Mouse (Mus musculus): Measurements from ENCODE around the gene Lmbr1l.
A peak's percentile ranks its signal among the peaks of the same experiment; 100 is the strongest.
"Not testable (repeated sequence)": the region's sequence is repeated elsewhere in the genome, so short reads cannot be mapped to it uniquely, and the experiment has no call there.

The Lmbr1l gene

DNA sequence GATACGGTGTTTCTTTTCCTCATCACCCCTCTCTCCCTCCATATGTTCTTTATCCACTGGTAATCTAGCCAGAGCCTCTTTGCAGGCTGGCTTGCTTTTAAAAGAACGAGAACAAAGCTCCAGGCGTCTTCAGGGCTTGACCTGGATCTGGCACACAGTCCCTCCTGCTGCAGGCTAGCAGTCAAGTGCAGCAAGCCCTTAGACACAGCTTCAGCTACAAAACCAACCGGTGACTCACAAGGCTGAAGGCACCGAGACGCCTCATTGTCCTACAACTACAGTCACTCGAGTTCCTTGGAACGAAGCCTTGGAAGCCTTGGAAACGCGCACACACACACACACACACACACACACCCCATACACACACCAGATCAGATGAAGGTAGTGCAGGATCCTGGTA, 22.8 kb upstream of the Lmbr1l start:
- peak; percentile 36; the same call in 1 of the 2 replicates for ATAC-seq (ENCODE audit: insufficient number of reproducible peaks, low FRiP score, low TSS enrichment)

DNA sequence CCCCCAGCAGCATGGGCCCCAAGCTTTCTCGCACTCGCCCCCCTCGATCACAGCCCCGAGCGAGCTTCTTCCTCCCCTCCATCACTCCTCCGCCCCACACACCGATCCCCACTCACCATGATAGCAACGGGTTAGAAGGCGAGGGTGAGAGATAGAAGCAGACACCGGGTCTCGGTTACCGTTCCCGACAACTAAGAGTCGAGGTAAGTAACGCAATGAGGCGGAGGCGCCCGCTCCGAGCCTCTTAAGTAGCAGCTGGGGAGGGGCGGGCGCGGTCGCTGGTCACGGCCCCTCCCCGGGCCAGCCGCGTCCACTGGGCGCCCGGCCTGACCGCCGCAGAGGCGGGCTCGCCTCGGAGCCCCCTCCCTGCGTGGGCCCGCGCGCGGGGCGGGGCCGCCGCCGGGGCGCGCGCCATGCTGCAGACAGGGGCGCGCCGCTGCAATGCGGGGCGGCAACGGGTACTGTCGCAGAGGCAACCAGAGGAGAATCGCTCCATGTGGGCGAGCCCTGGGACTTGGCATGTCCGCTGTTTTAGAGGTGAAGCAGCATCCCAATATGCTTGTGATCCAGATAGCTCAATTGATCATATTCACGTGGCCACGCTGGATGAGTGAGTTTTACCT, 16.3 kb upstream of the Lmbr1l start, which contains the start of gene Tuba1b:
Gene Tuba1b (minus strand): TSS at position 349 of the 623 bp plus-strand sequence.
- peak; percentile 82 for ATAC-seq (ENCODE audit: insufficient number of reproducible peaks, low FRiP score, low TSS enrichment)

DNA sequence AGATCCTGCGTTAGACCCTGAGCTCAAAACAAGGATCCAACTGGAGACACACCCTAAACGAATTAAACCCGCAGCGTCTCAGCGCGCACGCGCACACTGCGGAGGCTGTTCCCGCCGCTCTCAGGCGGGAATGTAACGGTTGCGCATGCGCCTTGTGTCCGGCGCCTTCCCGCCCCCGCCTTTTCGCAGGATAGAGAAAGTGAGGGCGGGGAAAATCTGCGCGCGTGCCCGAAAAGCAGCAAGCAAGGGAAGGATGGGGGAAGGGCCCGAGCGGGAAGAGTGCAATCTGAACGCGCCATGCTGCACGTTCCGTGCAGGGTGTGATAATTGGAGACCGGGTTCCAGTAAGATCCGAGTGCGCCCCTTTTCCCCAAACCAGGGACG, 15.8 kb upstream of the Lmbr1l start:
- ATAC-seq (ENCODE audit: insufficient number of reproducible peaks, low FRiP score, low TSS enrichment): peak; percentile 57; the same call in 1 of the 2 replicates

DNA sequence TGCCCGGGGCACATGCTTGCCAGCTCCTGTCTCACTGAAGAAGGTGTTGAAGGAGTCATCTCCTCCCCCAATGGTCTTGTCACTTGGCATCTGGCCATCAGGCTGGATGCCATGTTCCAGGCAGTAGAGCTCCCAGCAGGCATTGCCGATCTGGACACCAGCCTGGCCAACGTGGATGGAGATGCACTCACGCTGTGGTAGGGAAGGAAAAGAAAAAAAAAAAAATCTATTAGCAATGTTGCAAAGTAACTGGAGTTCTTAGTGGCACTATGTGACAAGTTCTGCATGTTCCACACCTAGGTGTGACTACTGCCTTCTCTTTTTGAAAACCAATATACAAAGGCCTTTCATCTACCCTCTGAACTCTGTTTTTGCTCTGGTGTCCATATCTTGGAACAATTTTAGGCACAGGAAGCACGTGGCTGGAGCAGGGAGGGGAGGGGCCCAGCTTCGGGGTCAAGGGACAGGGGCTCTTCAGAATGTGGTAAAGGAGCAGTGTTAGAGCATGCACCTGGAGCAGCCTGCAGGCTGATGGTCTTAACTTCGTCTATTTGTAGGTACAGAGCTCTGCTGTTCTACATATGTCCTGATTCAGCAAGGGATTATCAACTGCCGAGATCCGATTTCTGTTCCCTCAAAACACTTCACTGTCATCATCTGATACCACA, 15.1 kb upstream of the Lmbr1l start:
- ATAC-seq (ENCODE audit: insufficient number of reproducible peaks, low FRiP score, low TSS enrichment): 0 out of 2 replicates have a peak, but pooled peaks have one; percentile 33

DNA sequence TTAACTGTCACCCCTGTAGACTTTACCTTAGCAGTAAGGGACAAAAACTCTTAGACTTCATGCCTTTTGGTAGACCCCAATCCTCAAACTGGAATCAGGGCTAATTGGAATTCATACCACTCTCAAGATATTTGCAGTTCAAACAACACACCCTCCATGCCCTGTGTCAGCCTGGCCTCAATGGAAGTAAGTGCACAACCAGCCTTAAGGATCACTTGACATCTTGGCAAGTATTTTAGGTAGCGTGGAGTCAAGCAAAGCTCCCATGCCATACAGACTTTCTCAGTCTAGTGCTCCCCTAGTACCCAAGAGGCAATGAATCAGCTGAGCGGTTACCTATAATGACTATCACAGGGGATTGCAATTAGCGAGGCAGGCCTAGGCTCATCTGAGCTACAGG, 13.0 kb upstream of the Lmbr1l start:
- no peak for ATAC-seq (ENCODE audit: insufficient number of reproducible peaks, low FRiP score, low TSS enrichment)

DNA sequence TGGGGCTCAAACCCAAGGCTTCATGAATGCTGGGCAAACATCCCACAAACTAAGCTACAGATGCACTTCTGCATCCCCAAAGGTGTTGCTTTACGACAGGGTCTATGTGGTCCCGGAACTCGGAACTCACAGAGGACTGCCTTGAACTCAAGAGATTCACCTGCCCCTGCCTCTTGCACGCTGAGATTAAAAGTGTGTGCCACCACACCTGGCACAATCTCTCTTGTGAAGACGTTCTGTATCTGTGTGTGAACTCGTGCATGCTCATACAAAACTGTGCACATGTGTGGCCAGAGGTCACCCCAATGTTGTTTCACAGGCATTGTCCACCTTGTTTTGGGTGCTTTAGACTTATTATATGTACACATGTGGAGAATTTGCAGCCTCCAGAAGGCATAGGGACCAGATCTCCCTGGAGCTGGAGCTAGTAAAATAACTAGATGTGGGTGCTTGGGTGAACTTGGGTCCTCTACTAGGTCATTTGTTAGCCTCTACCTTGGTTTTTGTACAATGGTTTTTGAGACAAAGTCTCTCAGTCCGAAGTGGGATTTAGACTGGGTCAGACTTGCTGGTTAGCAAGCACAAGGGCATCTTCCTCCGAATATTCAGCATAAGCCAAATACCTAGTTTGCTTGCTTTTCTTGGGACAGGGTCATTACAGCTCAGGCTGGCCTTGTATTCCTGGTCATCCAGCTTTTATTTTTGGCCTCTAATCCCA, 12.1 kb upstream of the Lmbr1l start:
- ATAC-seq (ENCODE audit: insufficient number of reproducible peaks, low FRiP score, low TSS enrichment): no peak

DNA sequence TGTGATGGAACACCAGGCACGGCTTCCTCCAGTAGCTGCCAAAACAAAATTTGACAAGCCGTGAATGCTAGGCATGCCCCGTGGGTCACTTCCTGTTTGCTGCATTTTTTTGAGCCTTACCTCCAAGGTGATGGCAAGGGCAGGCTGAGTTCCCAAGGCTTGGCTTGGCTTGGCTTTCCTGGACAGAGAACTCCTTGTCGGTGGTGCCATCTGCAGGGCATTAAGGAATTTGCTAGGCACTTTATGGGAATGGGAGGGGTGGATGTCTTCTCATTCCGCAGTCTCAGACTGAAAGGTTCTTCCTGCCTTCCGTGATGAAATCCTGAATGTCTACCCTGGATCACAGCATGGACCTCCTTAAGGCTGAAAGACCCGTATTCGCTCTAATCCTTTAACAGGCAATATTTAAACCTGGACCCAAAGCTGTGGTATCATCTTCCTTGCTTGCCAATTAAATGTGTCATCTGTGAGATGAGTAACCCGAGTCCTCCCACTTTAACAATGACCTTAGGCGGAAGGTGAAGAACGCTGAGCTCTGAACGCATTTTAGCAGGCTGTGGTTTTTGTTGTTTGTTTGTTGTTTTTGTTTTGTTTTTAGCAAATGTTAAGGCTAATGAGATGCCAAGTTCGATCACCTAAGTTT, 10.7 kb upstream of the Lmbr1l start:
- ATAC-seq (ENCODE audit: insufficient number of reproducible peaks, low FRiP score, low TSS enrichment): peak; percentile 65; the same call in 1 of the 2 replicates

DNA sequence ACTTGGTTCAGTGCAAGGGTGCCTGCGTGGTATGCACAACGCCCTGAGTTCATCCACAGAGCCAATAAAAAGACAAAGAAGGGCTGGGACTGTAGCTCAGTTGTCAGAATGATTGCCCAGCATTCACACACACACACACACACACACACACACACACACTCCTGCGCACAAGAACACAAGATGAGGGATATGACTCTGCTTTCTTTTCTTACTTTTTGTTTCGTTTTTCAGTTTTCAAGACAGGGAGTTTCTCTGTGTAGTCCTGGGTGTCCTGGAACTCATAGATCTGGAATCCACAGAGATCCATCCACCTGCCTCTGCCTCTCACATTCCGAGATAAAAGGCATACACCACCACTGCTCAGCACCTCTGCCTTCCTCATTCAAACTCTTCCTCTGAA, 9.5 kb upstream of the Lmbr1l start:
- no peak for ATAC-seq (ENCODE audit: insufficient number of reproducible peaks, low FRiP score, low TSS enrichment)

DNA sequence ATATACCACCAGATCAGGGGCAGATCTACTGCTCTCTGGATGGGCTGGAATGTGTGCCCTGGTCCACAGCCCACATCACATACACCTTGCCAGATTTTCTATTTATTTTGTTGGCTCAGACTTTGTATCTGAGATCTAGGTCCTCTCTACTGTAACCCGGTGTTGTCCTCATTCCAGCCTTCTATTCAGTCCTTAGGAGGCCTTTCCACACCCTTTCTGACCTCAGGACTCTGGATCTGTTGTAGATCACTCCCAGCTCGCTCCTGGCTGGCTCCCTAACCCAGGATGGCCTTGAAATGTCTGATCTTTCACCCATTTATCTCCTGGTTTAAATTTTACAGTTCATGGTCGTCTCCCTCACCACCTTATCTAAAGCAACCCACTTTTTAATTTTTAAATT, 6.7 kb upstream of the Lmbr1l start:
- ATAC-seq (ENCODE audit: insufficient number of reproducible peaks, low FRiP score, low TSS enrichment): no peak

DNA sequence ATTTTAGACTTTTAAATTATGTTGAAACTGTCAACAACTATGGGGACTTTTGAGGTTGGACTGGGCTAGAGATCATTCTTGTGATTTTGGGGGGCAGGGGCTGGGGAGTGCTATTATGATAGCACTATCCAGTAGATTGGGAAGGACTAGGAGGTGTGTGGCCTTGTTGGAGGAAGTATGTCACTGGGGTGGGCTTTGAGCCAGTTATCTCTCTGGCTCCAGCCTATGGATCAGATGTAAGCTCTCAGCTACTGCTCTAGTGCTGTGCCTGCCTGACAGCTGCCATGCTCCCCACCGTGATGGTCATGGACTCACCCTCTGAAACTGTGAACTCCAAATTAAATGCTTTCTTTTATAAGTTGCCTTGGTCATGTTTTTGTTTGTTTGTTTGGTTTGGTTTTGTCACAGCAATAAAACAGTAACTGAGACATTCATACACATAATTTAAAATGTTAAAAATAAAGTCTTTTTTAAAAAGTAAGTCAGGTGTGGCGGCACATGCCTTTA, 5.1 kb upstream of the Lmbr1l start:
- ATAC-seq (ENCODE audit: insufficient number of reproducible peaks, low FRiP score, low TSS enrichment): no peak

DNA sequence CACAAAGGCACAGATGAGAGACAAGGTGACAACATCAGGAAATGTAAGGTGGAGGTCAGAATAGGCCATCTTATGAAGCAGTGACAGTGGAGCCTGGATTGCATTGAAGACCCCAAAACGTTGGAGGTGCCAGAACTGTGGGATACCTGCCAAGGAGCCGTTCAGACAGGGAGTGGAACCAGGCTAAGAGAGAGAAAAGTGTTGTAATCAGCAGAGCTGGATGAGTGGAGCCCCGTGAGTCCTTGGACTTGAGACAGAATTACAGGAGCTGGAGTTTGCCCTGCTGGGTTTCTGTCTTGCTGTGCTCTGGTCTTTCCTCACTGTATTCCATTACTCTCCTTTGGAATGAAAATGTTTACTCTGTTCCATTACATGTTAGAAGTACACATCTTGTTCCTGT, 4.5 kb upstream of the Lmbr1l start:
- ATAC-seq (ENCODE audit: insufficient number of reproducible peaks, low FRiP score, low TSS enrichment): no peak

DNA sequence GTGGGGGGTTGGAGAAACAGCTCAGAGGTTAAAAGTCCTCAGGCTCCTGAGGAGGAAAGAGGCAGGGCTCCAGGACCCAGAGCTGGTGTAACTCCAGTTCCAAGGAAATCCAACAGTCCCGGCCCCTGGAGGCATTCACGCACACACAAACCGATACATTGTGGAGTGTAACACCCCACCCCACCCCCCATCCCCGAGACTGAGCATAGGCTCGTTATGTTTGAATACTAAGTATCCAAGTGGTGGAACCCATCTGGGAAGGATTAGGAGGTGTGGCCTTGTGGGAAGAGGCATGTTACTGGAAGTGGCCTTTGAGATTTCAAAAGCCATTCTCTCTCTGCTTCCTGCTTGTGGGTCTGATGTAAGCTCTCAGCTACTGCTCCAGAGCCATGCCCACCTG, 3.5 kb upstream of the Lmbr1l start:
- ATAC-seq (ENCODE audit: insufficient number of reproducible peaks, low FRiP score, low TSS enrichment): no peak

DNA sequence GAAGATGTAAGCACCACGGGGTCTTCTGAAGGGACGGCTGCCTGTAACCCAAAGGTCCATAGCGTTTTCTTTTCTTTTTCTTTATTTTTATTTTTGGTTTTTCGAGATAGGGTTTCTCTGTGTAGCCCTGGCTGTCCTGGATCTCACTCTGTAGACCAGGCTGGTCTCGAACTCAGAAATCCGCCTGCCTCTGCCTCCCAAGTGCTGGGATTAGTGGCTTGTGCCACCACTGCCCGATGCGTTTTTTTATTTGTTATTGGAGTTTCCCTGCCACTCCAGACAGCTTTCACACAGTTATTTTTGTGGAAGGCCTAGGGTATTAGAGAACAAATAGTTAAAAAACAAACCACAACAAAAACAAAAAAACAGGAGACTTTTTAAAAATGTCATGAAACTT, 466 bp upstream of the Lmbr1l start:
- ATAC-seq (ENCODE audit: insufficient number of reproducible peaks, low FRiP score, low TSS enrichment): not testable (repeated sequence)

DNA sequence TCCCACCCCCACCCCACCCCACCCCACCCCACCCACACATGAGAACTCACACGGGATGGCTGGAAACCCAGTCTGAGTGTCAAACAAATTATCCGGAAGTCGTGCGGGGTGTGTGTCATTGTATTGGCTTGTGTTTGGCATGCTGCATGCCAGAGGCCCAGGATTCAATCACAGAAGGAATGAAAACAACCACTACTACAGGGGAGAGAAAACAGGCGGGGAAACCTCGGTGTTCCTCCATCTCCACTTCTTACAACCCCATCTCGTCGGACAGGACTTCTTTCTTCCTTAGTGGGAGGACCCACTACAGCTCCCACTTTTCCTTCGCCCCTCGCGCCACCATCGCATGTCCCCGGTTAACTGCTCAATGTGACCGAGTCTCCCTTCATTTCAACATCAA, 940 bp downstream of the Lmbr1l start:
- no peak for ATAC-seq (ENCODE audit: insufficient number of reproducible peaks, low FRiP score, low TSS enrichment)

DNA sequence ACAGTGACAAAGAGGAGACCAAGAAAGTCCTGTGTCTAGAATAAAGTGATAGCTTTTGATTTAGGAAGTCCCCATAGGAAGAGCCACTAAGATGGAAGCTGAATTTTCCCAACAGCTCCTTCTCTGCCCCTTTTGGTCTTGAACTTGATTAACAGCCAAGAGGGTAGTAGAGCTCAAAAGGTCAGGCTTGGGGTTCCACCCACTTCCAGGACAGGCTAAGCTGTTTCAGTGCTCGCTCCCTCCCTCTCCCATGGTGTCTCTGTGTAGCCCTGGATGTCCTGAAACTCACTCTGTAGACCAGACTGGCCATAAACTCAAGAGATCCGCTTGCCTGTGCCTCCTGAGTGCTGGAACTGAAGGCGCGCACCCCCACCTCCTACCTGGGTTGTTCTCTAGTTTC, 2.0 kb downstream of the Lmbr1l start:
- no peak for ATAC-seq (ENCODE audit: insufficient number of reproducible peaks, low FRiP score, low TSS enrichment)

DNA sequence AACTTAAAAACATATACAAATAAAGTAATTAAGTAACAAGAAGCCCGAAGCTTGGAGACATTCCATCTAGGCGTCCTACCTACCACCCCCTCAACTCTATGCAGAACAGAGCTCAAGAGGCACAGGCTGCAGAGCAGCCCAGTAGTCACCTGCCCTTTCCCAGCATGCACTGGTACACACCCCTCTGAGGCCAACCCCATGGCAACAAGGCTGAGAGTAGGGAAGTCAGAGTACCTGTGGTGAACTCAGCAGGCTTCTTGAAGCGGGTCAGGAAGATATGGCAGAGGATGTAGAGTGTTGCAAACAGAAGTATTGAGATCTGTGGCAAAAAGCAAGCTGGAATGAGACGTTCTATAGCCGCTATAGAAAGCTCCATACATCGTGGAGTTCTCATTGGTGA, 3.1 kb downstream of the Lmbr1l start:
- ATAC-seq (ENCODE audit: insufficient number of reproducible peaks, low FRiP score, low TSS enrichment): no peak

DNA sequence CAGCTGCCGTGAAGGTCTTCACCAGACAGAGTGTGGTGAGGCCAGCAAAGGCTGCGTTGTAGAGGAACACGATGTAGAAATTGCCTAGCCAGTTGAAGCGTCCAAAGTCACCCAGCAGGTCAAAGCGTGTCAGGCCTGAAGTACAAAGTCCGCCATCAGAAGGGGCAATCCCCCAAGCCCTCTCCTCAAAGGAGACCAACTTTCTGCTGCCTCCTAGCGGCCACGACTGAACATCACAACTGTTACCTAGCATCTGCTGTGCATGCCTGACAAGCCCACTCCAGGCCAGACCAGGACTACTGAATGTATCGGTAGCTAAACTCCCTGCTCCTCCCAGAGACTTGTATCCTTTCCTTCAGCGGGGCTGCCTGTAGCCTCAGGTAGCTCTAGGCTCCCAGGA, 13.3 kb downstream of the Lmbr1l start:
- ATAC-seq (ENCODE audit: insufficient number of reproducible peaks, low FRiP score, low TSS enrichment): no peak

DNA sequence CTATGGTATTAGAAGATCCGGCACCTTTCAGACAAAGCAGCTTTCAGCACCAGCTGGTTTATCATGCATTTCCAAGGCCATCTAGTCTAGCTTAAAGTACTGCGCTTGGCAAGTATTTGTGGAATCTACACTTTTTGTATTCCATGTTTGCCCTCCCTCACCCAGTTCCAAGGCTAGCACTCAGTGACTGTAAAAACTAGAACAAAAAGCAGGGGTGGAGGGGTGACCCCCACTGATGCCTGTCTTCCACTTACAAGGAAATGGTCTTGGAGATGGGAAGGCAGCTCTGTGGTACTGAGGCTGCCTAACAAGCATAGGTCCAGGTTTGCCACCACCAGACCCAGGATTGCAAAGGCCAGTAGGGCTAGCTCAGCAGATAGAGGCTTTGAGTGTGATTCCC, 15.4 kb downstream of the Lmbr1l start:
- ATAC-seq (ENCODE audit: insufficient number of reproducible peaks, low FRiP score, low TSS enrichment): no peak

DNA sequence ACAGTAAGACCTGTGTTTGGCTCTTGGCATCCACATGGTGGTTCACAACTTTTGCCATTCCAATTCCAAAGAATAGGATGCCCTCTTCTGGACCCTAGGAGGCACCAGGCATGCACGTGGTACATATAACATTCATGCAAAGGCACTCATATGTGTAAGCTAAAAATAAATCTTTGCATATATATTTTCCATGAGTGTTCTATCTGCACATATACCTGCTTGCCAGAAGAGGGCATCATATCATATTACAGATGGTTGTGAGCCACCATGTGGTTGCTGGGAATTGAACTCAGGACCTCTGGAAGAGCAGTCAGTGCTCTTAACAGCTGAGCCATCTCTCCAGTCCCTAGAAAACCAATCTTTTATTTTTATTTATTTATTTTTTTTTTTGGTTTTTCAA, 16.5 kb downstream of the Lmbr1l start:
- no peak for ATAC-seq (ENCODE audit: insufficient number of reproducible peaks, low FRiP score, low TSS enrichment)

DNA sequence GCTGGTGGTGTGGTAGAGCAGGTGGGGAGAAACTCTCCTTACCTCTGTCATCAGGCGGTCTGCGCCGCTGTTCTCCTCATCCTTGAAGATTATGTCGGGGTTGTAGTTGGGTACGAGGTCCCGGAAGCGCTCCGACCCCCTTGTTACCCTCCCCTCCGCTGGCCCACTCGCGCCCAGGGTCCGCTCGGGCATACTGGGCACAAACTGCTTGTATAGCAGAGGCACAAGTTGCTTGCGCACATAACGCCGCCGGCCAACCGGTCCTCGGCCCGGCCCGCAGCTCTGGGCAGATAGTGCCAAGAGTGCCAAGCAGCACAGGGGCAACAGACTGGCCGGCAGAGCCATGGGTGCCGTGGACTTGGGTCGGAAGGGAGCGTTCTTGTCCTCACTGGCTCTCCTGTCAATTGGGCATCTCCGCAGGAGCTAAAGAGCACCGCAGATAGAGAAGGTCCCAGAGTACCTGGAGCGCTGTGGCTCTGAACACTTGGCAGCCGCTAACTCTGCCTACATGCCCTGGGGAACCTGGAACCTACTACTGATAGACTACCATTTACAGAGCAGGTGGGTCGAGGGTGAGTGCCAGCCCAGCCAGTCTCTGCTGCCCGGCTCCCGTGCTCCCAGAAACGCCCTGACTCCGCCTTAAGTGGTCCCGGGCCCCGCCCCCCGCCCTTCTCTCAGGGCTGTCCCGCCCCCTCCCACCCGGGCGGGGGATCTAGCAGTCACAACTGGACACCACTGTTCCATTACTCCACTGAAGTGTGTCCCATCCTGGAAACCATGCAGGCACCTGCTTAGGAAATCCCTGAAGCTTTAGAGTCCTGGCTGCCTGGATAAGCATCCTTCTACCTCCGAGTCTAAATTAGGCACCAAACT, 19.9 kb downstream of the Lmbr1l start, which contains the start of gene Dhh:
Gene Dhh (minus strand): TSS at position 613 of the 873 bp plus-strand sequence.
- ATAC-seq (ENCODE audit: insufficient number of reproducible peaks, low FRiP score, low TSS enrichment): no peak
